26 mouse cellular contexts compared by ENCODE assay signal in genomic region chr19:4094774-4095303, GRCm38 (mm10). TPM values are rescaled to one million over a fixed set of nuclear protein-coding genes. Genes with fewer than 3 reads are reported as not detected.
"Had no signal": no experiment of that assay in that cellular context is flagged by ENCODE, and none has a peak within 500 bp of the region (broad histone marks: within the 10 kb centered on the region; RNA-seq: fewer than 3 reads in every experiment).

No protein-coding gene starts in this region.

- DNase-seq: kidney, adult 9 months; kidney, postnatal 14 days; kidney, postnatal 4 days; layer of hippocampus, postnatal 36 days; liver, embryonic 13.5 days; lung, adult 2 months; lung, postnatal 14 days; lung, postnatal 4 days; thymus, adult 18-20 months; thymus, postnatal 36 days had no signal

- ATAC-seq: midbrain, embryonic 15.5 days had no signal

RNA-seq across cellular contexts. Expression of gene Cabp2, which starts 13.5 kb away (rescaled TPM):
- total RNA-seq: layer of hippocampus, adult 18-20 months; layer of hippocampus, postnatal 10 days; layer of hippocampus, postnatal 36 days; left cerebral cortex, adult 2 months; left cerebral cortex, postnatal 10 days; left cerebral cortex, postnatal 36 days; megakaryocyte progenitor cell, adult 5-6 weeks; neutrophil, adult 5-6 weeks had no signal
- polyA plus RNA-seq: limb, embryonic 11.5 days; limb, embryonic 14.5 days; lung, embryonic 16.5 days; midbrain, embryonic 12.5 days; neural tube, embryonic 13.5 days; small intestine, adult 2 months; testis, adult 2 months; urinary bladder, adult 2 months had no signal

RNA-seq across cellular contexts. Expression of gene Gstp3, which starts 35.5 kb away (rescaled TPM):
- total RNA-seq: layer of hippocampus, adult 18-20 months; layer of hippocampus, postnatal 10 days; layer of hippocampus, postnatal 36 days; left cerebral cortex, adult 2 months; left cerebral cortex, postnatal 10 days; left cerebral cortex, postnatal 36 days had no signal
- polyA plus RNA-seq: midbrain, embryonic 12.5 days; midbrain, embryonic 15.5 days; neural tube, embryonic 13.5 days; testis, adult 2 months had no signal
